In genomic region chr7:70799976-70800375, GRCm38 (mm10) we compare ENCODE assay signal across 25 mouse cellular contexts.
A peak's percentile ranks its signal among the peaks of the same experiment; 100 is the strongest.
DNase-seq lines count a peak whose midpoint lies in the region; ATAC-seq and TF ChIP-seq lines count a peak whose summit lies in the region.
"Had no signal": no experiment of that assay in that cellular context is flagged by ENCODE, and none has a peak within 500 bp of the region (broad histone marks: within the 10 kb centered on the region; RNA-seq: fewer than 3 reads in every experiment).

No protein-coding gene starts in this region.

- no peak overlapping the region for H3K9ac ChIP-seq in kidney, embryonic 15.5 days
- H3K9ac ChIP-seq in liver, adult 2 months (ENCODE audit: low read depth, low read length): no peak overlapping the region
- no peak overlapping the region for H3K9ac ChIP-seq in liver, embryonic 11.5 days (ENCODE audit: low read depth, low read length)
- H3K9ac ChIP-seq in kidney, embryonic 16.5 days (replicated peaks; ENCODE audit: low read length): no peak overlapping the region
- H3K9ac ChIP-seq: embryonic facial prominence, embryonic 12.5 days; embryonic facial prominence, embryonic 15.5 days; forebrain, embryonic 12.5 days; forebrain, embryonic 15.5 days; heart, embryonic 13.5 days; hindbrain, embryonic 14.5 days had no signal

- H3K4me1 ChIP-seq in kidney, adult 2 months (ENCODE audit: control insufficient read depth, insufficient read depth, low read length): peaks cover 12% of the 10 kb centered on the region; the same call in 1 of the 2 replicates
- H3K4me1 ChIP-seq in kidney, embryonic 15.5 days: peaks cover 14% of the 10 kb centered on the region
- peaks cover 12% of the 10 kb centered on the region; the same call in 1 of the 2 replicates for H3K4me1 ChIP-seq in liver, adult 2 months (ENCODE audit: control insufficient read depth, insufficient read depth, low read length)
- H3K4me1 ChIP-seq in liver, embryonic 11.5 days (replicated peaks; ENCODE audit: control insufficient read depth, insufficient read depth, low read length): no peaks in the 10 kb centered on the region
- peaks cover 14% of the 10 kb centered on the region; the same call in 1 of the 2 replicates for H3K4me1 ChIP-seq in kidney, embryonic 16.5 days (ENCODE audit: insufficient read depth, low read length)
- H3K4me1 ChIP-seq: embryonic facial prominence, embryonic 15.5 days; forebrain, embryonic 12.5 days; forebrain, embryonic 15.5 days had no signal

- peak overlapping the region; percentile 68 for H3K27ac ChIP-seq in kidney, adult 2 months (ENCODE audit: insufficient read depth, low read depth, low read length)
- H3K27ac ChIP-seq in kidney, embryonic 15.5 days: no peak overlapping the region
- H3K27ac ChIP-seq in liver, adult 2 months (replicated peaks; ENCODE audit: insufficient read depth, low read depth, low read length): no peak overlapping the region
- H3K27ac ChIP-seq in liver, embryonic 11.5 days (ENCODE audit: low read depth, low read length): no peak overlapping the region
- H3K27ac ChIP-seq in kidney, embryonic 16.5 days (ENCODE audit: low read length): 0 out of 2 replicates have a peak overlapping the region, but pooled peaks have one; percentile 40
- H3K27ac ChIP-seq: embryonic facial prominence, embryonic 12.5 days; embryonic facial prominence, embryonic 15.5 days; forebrain, embryonic 12.5 days; forebrain, embryonic 15.5 days; heart, adult 2 months; heart, embryonic 10.5 days; heart, embryonic 13.5 days; hindbrain, embryonic 14.5 days had no signal

- H3K36me3 ChIP-seq in kidney, adult 2 months (ENCODE audit: control insufficient read depth, insufficient read depth, low read length): no peaks in the 10 kb centered on the region
- H3K36me3 ChIP-seq in kidney, embryonic 15.5 days: no peaks in the 10 kb centered on the region
- H3K36me3 ChIP-seq in liver, adult 2 months (ENCODE audit: control insufficient read depth, insufficient read depth, low read length): no peaks in the 10 kb centered on the region
- H3K36me3 ChIP-seq in liver, embryonic 11.5 days (ENCODE audit: control insufficient read depth, insufficient read depth, low read length): no peaks in the 10 kb centered on the region
- no peaks in the 10 kb centered on the region for H3K36me3 ChIP-seq in kidney, embryonic 16.5 days (ENCODE audit: insufficient read depth, low read length)
- H3K36me3 ChIP-seq: embryonic facial prominence, embryonic 12.5 days; embryonic facial prominence, embryonic 15.5 days; forebrain, embryonic 12.5 days; forebrain, embryonic 15.5 days; heart, embryonic 10.5 days; heart, embryonic 13.5 days had no signal

- H3K4me2 ChIP-seq in kidney, embryonic 15.5 days: no peak overlapping the region
- H3K4me2 ChIP-seq in liver, embryonic 11.5 days: no peak overlapping the region
- H3K4me2 ChIP-seq in kidney, embryonic 16.5 days (replicated peaks; ENCODE audit: low read depth, low read length): no peak overlapping the region
- H3K4me2 ChIP-seq: embryonic facial prominence, embryonic 12.5 days; embryonic facial prominence, embryonic 15.5 days; forebrain, embryonic 12.5 days; forebrain, embryonic 15.5 days; heart, embryonic 13.5 days; hindbrain, embryonic 14.5 days had no signal

- H3K9me3 ChIP-seq in kidney, embryonic 15.5 days (replicated peaks): no peaks in the 10 kb centered on the region
- no peaks in the 10 kb centered on the region for H3K9me3 ChIP-seq in liver, embryonic 11.5 days (ENCODE audit: control insufficient read depth, low read length)
- no peaks in the 10 kb centered on the region for H3K9me3 ChIP-seq in kidney, embryonic 16.5 days (ENCODE audit: low read length)
- H3K9me3 ChIP-seq: embryonic facial prominence, embryonic 12.5 days; embryonic facial prominence, embryonic 15.5 days; forebrain, embryonic 12.5 days; forebrain, embryonic 15.5 days; heart, embryonic 10.5 days; heart, embryonic 13.5 days had no signal

- ATAC-seq in kidney, embryonic 15.5 days (replicated peaks; ENCODE audit: low FRiP score): no peak
- ATAC-seq in liver, embryonic 11.5 days (replicated peaks; ENCODE audit: low FRiP score): no peak
- no peak for ATAC-seq in kidney, embryonic 16.5 days (ENCODE audit: low FRiP score, low TSS enrichment)
- no peak for ATAC-seq in CD4-positive, CD25-positive, alpha-beta regulatory T cell, adult 4 months
- ATAC-seq: forebrain, embryonic 15.5 days had no signal

- H3K4me3 ChIP-seq in kidney, adult 2 months (ENCODE audit: insufficient read depth, low read depth, low read length): no peak overlapping the region
- no peak overlapping the region for H3K4me3 ChIP-seq in kidney, embryonic 15.5 days (replicated peaks)
- H3K4me3 ChIP-seq in liver, adult 2 months (ENCODE audit: insufficient read depth, low read depth, low read length): no peak overlapping the region
- no peak overlapping the region for H3K4me3 ChIP-seq in liver, embryonic 11.5 days (ENCODE audit: low read depth, low read length)
- H3K4me3 ChIP-seq in kidney, embryonic 16.5 days (ENCODE audit: low read length): no peak overlapping the region
- H3K4me3 ChIP-seq: embryonic facial prominence, embryonic 12.5 days; embryonic facial prominence, embryonic 15.5 days; forebrain, embryonic 12.5 days; forebrain, embryonic 15.5 days; heart, adult 2 months; heart, embryonic 10.5 days; heart, embryonic 13.5 days had no signal

- H3K79me2 ChIP-seq in liver, adult 2 months (ENCODE audit: control insufficient read depth, insufficient read depth, low read length): no peaks in the 10 kb centered on the region

- TF ChIP-seq POLR2A in kidney, adult 2 months (IDR thresholded peaks at IDR 0.05; ENCODE audit: low read depth, low read length): no peak
- TF ChIP-seq POLR2A in liver, adult 2 months (IDR thresholded peaks at IDR 0.05; ENCODE audit: extremely low read depth, insufficient read depth, low read length): no peak

- 36% methylated on average over 1 of the region's 1 CpGs for WGBS in kidney, adult 2 months
- 46% methylated on average over 1 of the region's 1 CpGs for WGBS in kidney, embryonic 15.5 days
- WGBS in liver, adult 2 months: 25% methylated on average over 1 of the region's 1 CpGs
- 88% methylated on average over 1 of the region's 1 CpGs for WGBS in liver, embryonic 11.5 days
- WGBS in kidney, embryonic 16.5 days: 29% methylated on average over 1 of the region's 1 CpGs

- DNase-seq in kidney, adult 2 months: peak; percentile 77
- peak; percentile 58 for DNase-seq in liver, adult 2 months (ENCODE audit: extremely low read depth, low read depth, low spot score)
- no peak for DNase-seq in liver, embryonic 11.5 days (ENCODE audit: low spot score)
- DNase-seq in yolk sac, embryonic 10.5 days (ENCODE audit: low spot score): no peak
- DNase-seq: adrenal gland, adult 2 months; adrenal gland, postnatal 14 days; B cell, adult 2 months; cerebellum, adult 11 months; cerebellum, adult 2 months; cerebellum, adult 9-11 months; cerebellum, postnatal 25 days; gastrocnemius, postnatal 25 days; heart, adult 2 months; heart, postnatal 14 days; heart, postnatal 4 days had no signal

- TF ChIP-seq CTCF in kidney, adult 2 months (conservative IDR thresholded peaks at IDR 0.05; ENCODE audit: insufficient read depth, insufficient read length, low read depth, low read length): no peak
- TF ChIP-seq CTCF in liver, adult 2 months (IDR thresholded peaks at IDR 0.05; ENCODE audit: low read depth, low read length): no peak

- H3K27me3 ChIP-seq in kidney, adult 2 months (replicated peaks; ENCODE audit: control insufficient read depth, insufficient read depth, low read length): no peaks in the 10 kb centered on the region
- H3K27me3 ChIP-seq in kidney, embryonic 15.5 days: no peaks in the 10 kb centered on the region
- H3K27me3 ChIP-seq in liver, adult 2 months (ENCODE audit: control insufficient read depth, insufficient read depth, low read length): no peaks in the 10 kb centered on the region
- H3K27me3 ChIP-seq in liver, embryonic 11.5 days (replicated peaks; ENCODE audit: control insufficient read depth, insufficient read depth, low read length): no peaks in the 10 kb centered on the region
- H3K27me3 ChIP-seq in kidney, embryonic 16.5 days (ENCODE audit: insufficient read depth, low read length): no peaks in the 10 kb centered on the region
- H3K27me3 ChIP-seq: embryonic facial prominence, embryonic 12.5 days; embryonic facial prominence, embryonic 15.5 days; forebrain, embryonic 15.5 days; heart, embryonic 13.5 days had no signal

Comparison
In these comparisons a context has a peak if more than half of its experiments do, and no peak if none do; other contexts are left out.
1. DNase-seq: peak in kidney, adult 2 months (single experiment) and liver, adult 2 months (single experiment); none in liver, embryonic 11.5 days (single experiment) and yolk sac, embryonic 10.5 days (single experiment).
2. H3K27ac ChIP-seq: peak in kidney, adult 2 months (single experiment) and kidney, embryonic 16.5 days (single experiment); none in kidney, embryonic 15.5 days (single experiment), liver, adult 2 months (single experiment) and liver, embryonic 11.5 days (single experiment).